Mouse (Mus musculus) kidney, postnatal 25 days (tissue): ENCODE measurements at regions not wholly inside any gene's neighbourhood (a gene's known extent, or its start where the extent isn't known, plus 50 kb on each side); places are given as distances from the start of the nearest gene placed in this dataset.

ENCODE experiments used
- DNase-seq, 2 experiments: peaks; one replicate each; pipeline ENCODE4 v3.0.0; 2021; ENCODE audit warnings: mixed read lengths in 2 of 2

- no peak for DNase-seq
Observed at GRCm38 (mm10) chr16:20798115-20798514, 63.8 kb upstream of the Thpo start.

- DNase-seq: no peak
Observed at GRCm38 (mm10) chr16:20794721-20795120, 60.4 kb upstream of the Thpo start.
